Mouse (Mus musculus): Measurements from ENCODE around the gene Lipi.

DNA sequence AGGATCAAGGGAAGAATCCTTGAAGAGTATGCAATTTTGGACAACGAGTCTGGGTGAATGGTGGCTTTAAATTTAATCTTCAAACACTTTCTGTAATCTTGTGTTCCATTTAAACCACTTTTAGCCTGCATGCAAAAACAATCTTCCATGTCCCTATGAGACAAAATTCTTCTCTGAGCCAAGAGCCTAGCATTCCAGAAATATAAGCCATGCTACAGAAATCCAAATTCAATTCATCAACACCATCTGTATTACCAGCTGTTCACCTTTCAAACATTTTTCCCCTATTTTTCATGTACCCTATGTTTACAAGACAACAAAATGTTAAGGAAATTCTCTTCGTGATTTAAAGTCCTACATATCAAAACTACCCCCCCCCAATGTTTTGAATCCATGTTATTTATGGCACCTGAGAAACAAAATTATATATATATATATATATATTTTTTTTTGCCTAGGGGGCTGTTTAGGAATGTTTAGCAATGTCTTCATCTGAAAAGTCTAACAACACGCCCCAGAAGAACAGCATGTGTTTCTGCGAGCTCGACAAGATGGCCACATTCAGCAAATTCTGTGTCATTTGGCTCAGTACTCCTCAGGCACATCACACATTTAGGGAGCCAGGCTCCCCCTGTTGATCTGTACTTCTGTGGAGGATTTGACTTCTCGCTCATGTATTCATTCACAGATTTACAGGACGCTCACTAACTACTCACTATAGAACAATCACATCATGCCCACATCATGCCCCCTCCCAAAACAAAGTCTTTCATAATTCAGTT is 47.9 kb downstream of the Lipi start:
- no peak for TF ChIP-seq POLR2A (IDR thresholded peaks at IDR 0.05; ENCODE audit: extremely low read depth, insufficient read depth, low read length)
- no peak for TF ChIP-seq CTCF (IDR thresholded peaks at IDR 0.05; ENCODE audit: low read depth, low read length)
